Mouse (Mus musculus): ENCODE results near the gene Tnpo2. TPM values are rescaled to one million over a fixed set of nuclear protein-coding genes. Genes with fewer than 3 reads are reported as not detected.

The Tnpo2 gene
- total RNA-seq (2014; rRNA removed), result 129 and 155 TPM in 2 replicates
- 40.4 and 52.3 TPM in 2 replicates for polyA plus RNA-seq (2015; fragmentation: Nextera tagmentation; extraction: Ambion mirVana)

GRCm38 (mm10) chr8:85036718-85037365, at the start of gene Tnpo2:
Gene Tnpo2 (plus strand): TSS chr8:85036915.
- Histone ChIP-seq H3K27ac (ENCODE audit: low read depth, low read length) (peak within 1 kb of the TSS; percentile 96), H3K36me3 (ENCODE audit: insufficient read depth) (peaks cover 30% of the 10 kb centered on the region), H3K9ac (peak within 1 kb of the TSS; percentile 68), H3K9me3 (ENCODE audit: low read length) (no peaks in the 10 kb centered on the region), H3K4me1 (ENCODE audit: insufficient read depth) (0 out of 2 replicates have a peak, but pooled peaks cover 18% of the 10 kb centered on the region), H3K27me3 (ENCODE audit: insufficient read depth, low read length) (no peaks in the 10 kb centered on the region), H3K4me2 (ENCODE audit: low read depth) (peak within 1 kb of the TSS; percentile 97), H3K4me3 (ENCODE audit: low read depth, low read length) (peak within 1 kb of the TSS; percentile 64)
- DNase-seq, result peak; percentile 98
- ATAC-seq, result peak; percentile 93
- under 1% methylated on average over 58 of the region's 59 CpGs for WGBS
- no peak for TF ChIP-seq CTCF (IDR thresholded peaks at IDR 0.05; ENCODE audit: low read depth)

- no peaks in the 10 kb centered on the region; the same call in 1 of the 2 replicates for H3K27me3 ChIP-seq (ENCODE audit: insufficient read depth, low read length)
- no peaks in the 10 kb centered on the region for H3K36me3 ChIP-seq (ENCODE audit: insufficient read depth)
- ATAC-seq, result no peak
- no peak overlapping the region for H3K4me3 ChIP-seq (ENCODE audit: low read depth, low read length)
- no peak for TF ChIP-seq CTCF (IDR thresholded peaks at IDR 0.05; ENCODE audit: low read depth)
- DNase-seq, result no peak
- H3K4me2 ChIP-seq (ENCODE audit: low read depth), result no peak overlapping the region
- no peak overlapping the region for H3K27ac ChIP-seq (ENCODE audit: low read depth, low read length)
- peaks cover 21% of the 10 kb centered on the region for H3K4me1 ChIP-seq (ENCODE audit: insufficient read depth)
- WGBS, result 85% methylated on average over 5 of the region's 5 CpGs
- no peak overlapping the region for H3K9ac ChIP-seq
- H3K9me3 ChIP-seq (ENCODE audit: low read length), result no peaks in the 10 kb centered on the region
Measured at GRCm38 (mm10) chr8:84987388-84987787, 49.3 kb upstream of the Tnpo2 start.

- Histone ChIP-seq H3K27ac (ENCODE audit: low read depth, low read length) (no peak overlapping the region), H3K4me3 (ENCODE audit: low read depth, low read length) (no peak overlapping the region), H3K9ac (no peak overlapping the region), H3K4me1 (ENCODE audit: insufficient read depth) (peaks cover 21% of the 10 kb centered on the region), H3K4me2 (ENCODE audit: low read depth) (no peak overlapping the region), H3K27me3 (ENCODE audit: insufficient read depth, low read length) (no peaks in the 10 kb centered on the region; the same call in 1 of the 2 replicates), H3K36me3 (ENCODE audit: insufficient read depth) (no peaks in the 10 kb centered on the region), H3K9me3 (ENCODE audit: low read length) (no peaks in the 10 kb centered on the region)
- no peak for TF ChIP-seq CTCF (IDR thresholded peaks at IDR 0.05; ENCODE audit: low read depth)
- DNase-seq (no peak), ATAC-seq (no peak)
- 76% methylated on average over 2 of the region's 2 CpGs for WGBS
Measured at GRCm38 (mm10) chr8:84987903-84988302, 48.8 kb upstream of the Tnpo2 start.

GRCm38 (mm10) chr8:84989311-84989731, 47.4 kb upstream of the Tnpo2 start:
- H3K4me3 ChIP-seq (ENCODE audit: low read depth, low read length), result peak overlapping the region; percentile 69; the same call in 1 of the 2 replicates
- H3K9ac ChIP-seq, result no peak overlapping the region
- ATAC-seq (no peak), DNase-seq (no peak)
- H3K27ac ChIP-seq (ENCODE audit: low read depth, low read length), result no peak overlapping the region
- H3K27me3 ChIP-seq (ENCODE audit: insufficient read depth, low read length), result no peaks in the 10 kb centered on the region; the same call in 1 of the 2 replicates
- peak overlapping the region; percentile 92 for H3K4me2 ChIP-seq (ENCODE audit: low read depth)
- H3K9me3 ChIP-seq (ENCODE audit: low read length), result no peaks in the 10 kb centered on the region
- no peak for TF ChIP-seq CTCF (IDR thresholded peaks at IDR 0.05; ENCODE audit: low read depth)
- no peaks in the 10 kb centered on the region for H3K36me3 ChIP-seq (ENCODE audit: insufficient read depth)
- peaks cover 21% of the 10 kb centered on the region for H3K4me1 ChIP-seq (ENCODE audit: insufficient read depth)
- 12% methylated on average over 15 of the region's 15 CpGs for WGBS

- peak overlapping the region; percentile 87 for H3K27ac ChIP-seq (ENCODE audit: low read depth, low read length)
- ATAC-seq, result peak; percentile 64
- peak overlapping the region; percentile 69 for H3K4me3 ChIP-seq (ENCODE audit: low read depth, low read length)
- H3K9me3 ChIP-seq (ENCODE audit: low read length), result no peaks in the 10 kb centered on the region
- H3K4me2 ChIP-seq (ENCODE audit: low read depth), result peak overlapping the region; percentile 92
- 0% methylated on average over 15 of the region's 15 CpGs for WGBS
- DNase-seq, result peak; percentile 94
- peak; percentile 89 for TF ChIP-seq CTCF (IDR thresholded peaks at IDR 0.05; ENCODE audit: low read depth)
- H3K27me3 ChIP-seq (ENCODE audit: insufficient read depth, low read length), result no peaks in the 10 kb centered on the region; the same call in 1 of the 2 replicates
- peak overlapping the region; percentile 85 for H3K9ac ChIP-seq
- H3K36me3 ChIP-seq (ENCODE audit: insufficient read depth), result no peaks in the 10 kb centered on the region
- H3K4me1 ChIP-seq (ENCODE audit: insufficient read depth), result peaks cover 18% of the 10 kb centered on the region
Measured at GRCm38 (mm10) chr8:84989810-84990209, 46.9 kb upstream of the Tnpo2 start.

GRCm38 (mm10) chr8:84990349-84990748, 46.4 kb upstream of the Tnpo2 start, which contains the start of gene Hook2:
Gene Hook2 (plus strand): TSS chr8:84990603.
- WGBS, result 6% methylated on average over 28 of the region's 28 CpGs
- H3K4me3 ChIP-seq (ENCODE audit: low read depth, low read length), result peak within 1 kb of the TSS; percentile 69
- peak; percentile 98 for TF ChIP-seq CTCF (IDR thresholded peaks at IDR 0.05; ENCODE audit: low read depth)
- no peaks in the 10 kb centered on the region; the same call in 1 of the 2 replicates for H3K27me3 ChIP-seq (ENCODE audit: insufficient read depth, low read length)
- no peaks in the 10 kb centered on the region for H3K36me3 ChIP-seq (ENCODE audit: insufficient read depth)
- ATAC-seq (peak; percentile 87), DNase-seq (peak; percentile 98)
- H3K27ac ChIP-seq (ENCODE audit: low read depth, low read length), result peak within 1 kb of the TSS; percentile 87
- H3K9ac ChIP-seq, result peak within 1 kb of the TSS; percentile 85
- no peaks in the 10 kb centered on the region for H3K9me3 ChIP-seq (ENCODE audit: low read length)
- H3K4me2 ChIP-seq (ENCODE audit: low read depth), result peak within 1 kb of the TSS; percentile 92
- H3K4me1 ChIP-seq (ENCODE audit: insufficient read depth), result peaks cover 13% of the 10 kb centered on the region

- peak overlapping the region; percentile 70 for H3K27ac ChIP-seq (ENCODE audit: low read depth, low read length)
- DNase-seq, result peak; percentile 55
- H3K4me2 ChIP-seq (ENCODE audit: low read depth), result peak overlapping the region; percentile 92
- TF ChIP-seq CTCF (IDR thresholded peaks at IDR 0.05; ENCODE audit: low read depth), result no peak
- no peaks in the 10 kb centered on the region; the same call in 1 of the 2 replicates for H3K27me3 ChIP-seq (ENCODE audit: insufficient read depth, low read length)
- H3K9ac ChIP-seq, result peak overlapping the region; percentile 85
- peak; percentile 21 for ATAC-seq
- peaks cover 11% of the 10 kb centered on the region for H3K4me1 ChIP-seq (ENCODE audit: insufficient read depth)
- H3K9me3 ChIP-seq (ENCODE audit: low read length), result no peaks in the 10 kb centered on the region
- H3K4me3 ChIP-seq (ENCODE audit: low read depth, low read length), result peak overlapping the region; percentile 69
- WGBS, result 5% methylated on average over 15 of the region's 15 CpGs
- H3K36me3 ChIP-seq (ENCODE audit: insufficient read depth), result no peaks in the 10 kb centered on the region
Measured at GRCm38 (mm10) chr8:84990836-84991235, 45.9 kb upstream of the Tnpo2 start.
